Mouse (Mus musculus) heart, postnatal 14 days (tissue): ENCODE measurements around the gene Cdh5. TPM values are rescaled to one million over a fixed set of nuclear protein-coding genes. Genes with fewer than 3 reads are reported as not detected.
"Not testable (repeated sequence)": the region's sequence is repeated elsewhere in the genome, so short reads cannot be mapped to it uniquely, and the experiment has no call there.

Experiments used
- DNase-seq, 2 experiments: peaks; one replicate each; pipeline ENCODE4 v3.0.0; 2021 to 2022
- intact Hi-C: fragments of 180-260 bp; cut with DNase I; formaldehyde crosslinking; loops from one replicate; pipeline ENCODE4 v1.15.1; 2025
- total RNA-seq, 2 experiments: library from RNA; stranded (reverse); gene quantifications; 2 replicates each; pipeline ENCODE4 v1.2.3; 2021

The Cdh5 gene
- total RNA-seq, 2 experiments from 2014 or later = 234 to 242 TPM

GRCm38 (mm10) chr8:104088881-104089280 is 12.5 kb upstream of the Cdh5 start:
- DNase-seq = no peak
- intact Hi-C loops = no loop called here

- intact Hi-C loops = loop anchor here (2.0 to 10.0 kb wide), 3 partner anchors 56 to 244 kb away; partner anchors contain the start of gene Cmtm3
- DNase-seq = peak in 1 of 2 experiments; percentile 49
These were observed 10.2 kb upstream of the Cdh5 start for GRCm38 (mm10) chr8:104090993-104091900.

- no peak for DNase-seq
- intact Hi-C loops = loop anchor here (10.0 kb wide), 1 partner anchor 241 kb away; the partner anchor contains the start of gene Cmtm3
These were observed 8.1 kb upstream of the Cdh5 start for GRCm38 (mm10) chr8:104093336-104093735.

GRCm38 (mm10) chr8:104095595-104095994 is 5.8 kb upstream of the Cdh5 start:
- peak; percentile 45 to 52 for DNase-seq
- intact Hi-C loops = loop anchor here (10.0 kb wide), 1 partner anchor 239 kb away; the partner anchor contains the start of gene Cmtm3

- intact Hi-C loops = loop anchor here (10.0 kb wide), 1 partner anchor 238 kb away; the partner anchor contains the start of gene Cmtm3
- peak; percentile 42 to 43 for DNase-seq
These were observed 4.8 kb upstream of the Cdh5 start for GRCm38 (mm10) chr8:104096644-104097043.

- intact Hi-C loops = loop anchor here (2.0 to 10.0 kb wide), 2 partner anchors 46 to 236 kb away; partner anchors contain the start of gene Cmtm3
- DNase-seq = peak in 1 of 2 experiments; percentile 34
These were observed 2.6 kb upstream of the Cdh5 start for GRCm38 (mm10) chr8:104098671-104099346.

GRCm38 (mm10) chr8:104099347-104100099 is 1.9 kb upstream of the Cdh5 start:
- intact Hi-C loops = loop anchor here (2.0 to 10.0 kb wide), 2 partner anchors 45 to 235 kb away; partner anchors contain the start of gene Cmtm3
- peak; percentile 58 to 64 for DNase-seq

GRCm38 (mm10) chr8:104100724-104101123 is 701 bp upstream of the Cdh5 start:
- DNase-seq, intact Hi-C loops: not testable (repeated sequence)

GRCm38 (mm10) chr8:104103462-104103861 is 2.0 kb downstream of the Cdh5 start:
- intact Hi-C loops = no loop called here
- no peak for DNase-seq

- DNase-seq = no peak
These were observed 4.3 kb downstream of the Cdh5 start for GRCm38 (mm10) chr8:104105768-104106167.

GRCm38 (mm10) chr8:104106276-104106946 is 5.0 kb downstream of the Cdh5 start:
- intact Hi-C loops = no loop called here

More at GRCm38 (mm10) chr8:104105768-104106167, 4.3 kb downstream of the Cdh5 start:
- intact Hi-C loops = loop anchor here (2.0 kb wide), 1 partner anchor 13 kb away; no protein-coding TSS in a partner anchor

GRCm38 (mm10) chr8:104107111-104107510 is 5.7 kb downstream of the Cdh5 start:
- DNase-seq = no peak
- intact Hi-C loops = no loop called here

More at GRCm38 (mm10) chr8:104106276-104106946, 5.0 kb downstream of the Cdh5 start:
- DNase-seq = no peak

GRCm38 (mm10) chr8:104108048-104108447 is 6.6 kb downstream of the Cdh5 start:
- intact Hi-C loops = no loop called here

GRCm38 (mm10) chr8:104110498-104111134 is 9.2 kb downstream of the Cdh5 start:
- no peak for DNase-seq
- intact Hi-C loops = no loop called here

More at GRCm38 (mm10) chr8:104108048-104108447, 6.6 kb downstream of the Cdh5 start:
- no peak for DNase-seq

- DNase-seq = no peak
- intact Hi-C loops = no loop called here
These were observed 20.4 kb downstream of the Cdh5 start for GRCm38 (mm10) chr8:104121640-104122416.

- DNase-seq = no peak
- intact Hi-C loops = no loop called here
These were observed 21.7 kb downstream of the Cdh5 start for GRCm38 (mm10) chr8:104123080-104123657.

GRCm38 (mm10) chr8:104124534-104124933 is 23.1 kb downstream of the Cdh5 start:
- DNase-seq = no peak
- intact Hi-C loops = no loop called here
